Mouse (Mus musculus) G1E-ER4 (cell line): ENCODE data around the gene Slc4a4. TPM values are rescaled to one million over a fixed set of nuclear protein-coding genes. Genes with fewer than 3 reads are reported as not detected.

Experiments used
- GATA1 ChIP-seq: IDR thresholded peaks from one replicate; pipeline ENCODE4 v1.8.0; 2012; ENCODE audit warnings: low read length, inconsistent platforms
- polyA plus RNA-seq: library from polyadenylated mRNA; stranded (reverse); fragments of >175 nt; gene quantifications from 2 replicates; pipeline ENCODE4 v1.2.3, GENCODE M21; 2012

Gene Slc4a4
- polyA plus RNA-seq, 1 experiment: not detected

DNA sequence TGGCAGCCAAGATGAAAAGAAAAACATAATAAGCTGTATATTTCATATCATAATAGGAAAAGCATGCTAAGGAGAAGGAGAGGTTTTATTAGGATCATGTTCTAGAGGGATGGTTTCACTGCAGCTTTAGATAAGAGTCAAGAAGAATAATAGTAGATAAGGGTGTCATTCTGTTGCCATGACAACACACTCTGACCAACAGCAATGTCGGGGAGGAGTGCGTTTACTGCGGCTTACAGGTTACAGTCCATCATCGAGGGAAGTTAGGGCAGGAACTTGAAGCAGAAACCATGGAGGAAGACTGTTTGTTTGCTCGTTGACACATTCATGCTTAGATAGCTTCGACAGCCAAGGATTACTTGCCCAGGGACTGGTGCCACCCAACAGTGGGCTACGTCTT is 85.7 kb downstream of the Slc4a4 start:
- no peak for TF ChIP-seq GATA1

DNA sequence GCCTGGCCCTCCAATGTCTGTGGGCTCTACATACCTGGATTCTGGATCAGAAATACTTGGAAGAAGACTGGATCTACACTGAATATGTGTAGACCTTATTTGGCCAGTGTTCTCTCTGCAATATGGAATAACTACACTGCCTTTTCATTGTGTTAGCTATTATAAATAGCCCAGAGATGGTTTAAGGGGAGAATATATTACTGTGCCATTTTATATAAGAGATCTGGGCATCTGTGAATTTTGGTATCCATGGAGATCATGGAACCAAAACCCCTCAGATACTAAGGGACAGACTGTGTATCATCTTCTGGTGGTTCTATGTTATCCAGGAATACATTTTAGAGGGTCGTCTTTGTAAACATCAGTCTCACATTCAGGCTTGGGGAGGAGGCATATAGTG is 86.5 kb downstream of the Slc4a4 start:
- TF ChIP-seq GATA1: no peak

DNA sequence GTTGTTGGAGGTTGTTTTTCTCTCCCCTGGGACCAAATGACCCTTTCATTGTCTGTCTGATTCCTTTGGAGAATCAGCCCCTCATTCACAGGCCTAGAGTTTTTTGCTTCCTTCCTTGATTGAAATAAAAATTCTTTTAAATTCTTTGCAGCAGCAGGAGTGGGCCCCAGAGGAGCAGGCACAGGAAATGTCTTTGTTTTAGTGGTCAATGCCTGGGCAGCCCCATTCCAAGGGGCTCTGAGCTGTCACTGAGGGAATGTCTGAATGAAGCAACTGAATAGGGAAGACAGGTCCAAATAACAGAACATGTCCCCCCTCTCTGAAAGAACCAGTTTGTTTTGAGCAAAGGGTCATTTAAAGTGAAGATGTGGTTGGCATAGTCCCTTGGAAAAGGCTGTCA is 89.1 kb downstream of the Slc4a4 start:
- TF ChIP-seq GATA1: no peak

DNA sequence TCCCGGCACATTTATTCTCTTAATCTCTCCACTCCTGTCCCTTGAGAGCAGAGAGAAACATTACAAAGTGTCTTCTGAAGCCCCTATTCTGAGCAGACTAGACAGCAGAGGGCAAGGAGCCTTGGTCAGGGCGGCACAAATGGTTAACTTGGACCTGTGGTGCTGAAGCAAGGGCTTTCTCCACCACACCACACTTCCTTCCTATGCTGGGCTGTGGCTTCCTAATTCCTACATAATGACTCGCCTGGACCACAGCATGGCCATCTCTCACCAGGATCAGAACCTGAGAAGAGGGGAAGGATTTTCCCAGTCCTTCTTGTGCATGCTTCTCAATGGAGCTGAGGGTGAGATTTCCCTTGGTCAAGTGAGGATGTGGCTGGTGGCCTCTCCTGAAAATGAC is 89.8 kb downstream of the Slc4a4 start:
- TF ChIP-seq GATA1: no peak

DNA sequence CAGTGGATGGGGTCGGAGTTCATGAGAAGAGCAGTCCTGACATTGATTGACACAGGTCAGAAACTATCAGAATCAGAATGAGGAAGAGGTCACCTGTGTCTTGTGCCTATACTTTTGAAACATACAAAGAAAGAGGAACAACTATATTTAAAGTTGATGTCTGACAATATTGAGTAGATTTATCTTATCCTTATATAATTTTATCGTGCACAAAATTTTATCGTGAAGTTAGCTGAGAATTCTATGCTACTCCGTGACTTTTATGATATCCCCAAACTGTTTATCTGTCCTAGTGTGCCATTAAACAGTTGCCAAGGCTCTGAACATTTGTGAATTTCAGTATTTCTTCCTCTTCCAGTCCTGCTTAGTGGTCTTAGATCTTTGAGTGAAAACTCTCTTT is 94.1 kb downstream of the Slc4a4 start:
- no peak for TF ChIP-seq GATA1

DNA sequence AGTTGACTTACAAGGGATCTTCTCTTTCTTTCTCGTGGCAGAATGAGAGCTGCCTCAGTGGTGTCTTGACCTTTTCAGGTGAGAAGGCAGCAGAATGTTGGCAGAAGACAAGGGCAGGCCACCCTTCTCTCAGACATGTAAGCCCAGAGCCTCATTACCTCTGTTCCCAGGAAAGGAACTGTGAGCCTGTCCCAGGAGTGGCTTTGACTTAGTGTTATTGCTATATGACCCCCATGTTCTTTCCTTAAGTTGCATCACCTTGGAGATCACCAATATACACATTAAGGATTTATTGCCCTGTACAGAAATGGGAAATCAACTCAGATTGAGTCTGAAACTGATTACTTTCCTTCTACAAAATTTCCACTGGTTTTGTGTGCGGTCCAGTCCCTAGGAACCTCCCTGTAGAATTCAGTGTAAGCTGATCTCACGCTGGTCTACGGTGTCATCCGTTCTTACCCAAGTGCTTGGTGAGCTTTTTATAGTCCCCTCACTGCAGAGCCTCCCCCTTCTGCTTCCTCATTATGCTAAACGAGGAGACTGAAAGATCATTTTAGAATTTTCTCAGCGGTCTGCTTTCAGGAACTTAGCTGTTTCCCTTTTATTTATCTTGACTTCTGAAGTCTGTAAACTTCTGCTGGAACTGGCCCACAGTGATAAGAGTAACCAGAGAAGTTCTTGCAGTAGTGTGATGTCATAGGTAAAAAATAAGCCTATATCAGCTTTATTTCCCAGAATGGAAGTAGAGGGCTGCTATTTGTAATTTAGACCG is 94.8 kb downstream of the Slc4a4 start:
- peak; percentile 6 for TF ChIP-seq GATA1

DNA sequence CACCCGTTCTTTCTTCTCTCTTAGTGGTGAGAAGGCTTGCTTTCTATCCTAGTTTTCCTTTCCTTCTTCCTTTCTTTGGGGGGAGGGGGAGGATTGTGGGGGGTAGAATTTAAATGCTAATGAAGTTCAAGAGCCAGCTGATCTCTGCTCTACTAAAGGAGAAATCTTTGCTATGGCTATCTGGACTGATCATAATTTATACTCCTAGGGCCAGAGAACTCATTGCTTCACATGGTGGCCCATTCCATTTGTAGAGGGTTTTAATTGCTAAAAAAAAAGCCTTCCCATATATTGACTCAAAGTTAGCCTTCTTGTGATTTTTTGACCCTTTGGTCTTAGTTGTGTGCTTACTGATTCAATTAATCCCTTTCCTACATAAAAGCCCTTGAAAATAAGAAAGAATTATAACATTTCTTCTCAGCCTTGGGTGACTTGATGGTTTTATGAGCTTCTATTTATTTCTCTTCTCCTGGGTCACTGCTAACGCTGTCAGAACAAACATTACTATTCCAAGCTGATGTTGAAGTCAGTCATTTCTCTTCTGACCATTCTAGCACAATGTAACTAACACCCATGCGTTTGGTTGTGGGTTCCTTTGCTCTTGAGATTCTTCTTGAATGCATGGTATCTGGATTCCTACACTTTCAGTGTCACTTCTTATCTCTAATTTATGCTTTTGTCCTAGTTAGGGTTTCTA is 95.6 kb downstream of the Slc4a4 start:
- no peak for TF ChIP-seq GATA1

DNA sequence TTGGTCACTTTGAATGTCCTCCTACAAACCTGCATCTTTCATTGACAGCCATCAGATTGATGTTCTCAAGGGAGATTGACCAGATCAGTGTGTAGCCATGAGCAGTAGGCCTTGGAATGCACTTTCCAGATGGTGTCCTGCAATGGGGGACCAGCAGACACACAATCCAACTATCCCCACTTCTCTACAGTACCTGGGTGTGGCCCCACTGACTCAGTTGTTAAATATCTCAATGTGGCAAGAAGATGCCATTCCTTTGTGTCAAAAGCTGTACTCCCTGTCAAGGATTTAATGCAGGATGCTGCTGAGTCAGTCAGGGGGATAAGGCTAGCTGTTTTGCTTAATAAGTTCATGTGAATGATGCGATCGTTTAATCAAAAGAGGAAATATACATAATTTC is 96.6 kb downstream of the Slc4a4 start:
- no peak for TF ChIP-seq GATA1

DNA sequence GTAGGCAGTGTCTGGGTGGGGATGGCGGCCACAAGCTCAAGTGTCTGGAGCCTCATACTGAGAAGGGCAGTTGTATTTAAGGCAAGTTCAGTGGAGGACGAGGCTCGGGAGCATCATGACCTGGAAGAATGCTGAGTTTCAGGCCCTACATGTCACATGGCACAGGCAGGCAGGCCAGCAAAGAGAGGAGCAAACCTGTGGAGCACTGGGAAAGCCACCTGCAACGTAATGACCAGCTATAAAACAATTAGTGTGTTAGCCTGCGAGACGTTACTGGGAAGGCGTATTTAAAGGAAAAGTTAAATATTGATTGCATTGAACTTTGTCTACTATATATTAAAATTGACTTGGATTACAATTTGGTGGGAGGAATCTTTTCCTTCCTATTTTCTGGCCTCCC is 97.0 kb downstream of the Slc4a4 start:
- no peak for TF ChIP-seq GATA1

DNA sequence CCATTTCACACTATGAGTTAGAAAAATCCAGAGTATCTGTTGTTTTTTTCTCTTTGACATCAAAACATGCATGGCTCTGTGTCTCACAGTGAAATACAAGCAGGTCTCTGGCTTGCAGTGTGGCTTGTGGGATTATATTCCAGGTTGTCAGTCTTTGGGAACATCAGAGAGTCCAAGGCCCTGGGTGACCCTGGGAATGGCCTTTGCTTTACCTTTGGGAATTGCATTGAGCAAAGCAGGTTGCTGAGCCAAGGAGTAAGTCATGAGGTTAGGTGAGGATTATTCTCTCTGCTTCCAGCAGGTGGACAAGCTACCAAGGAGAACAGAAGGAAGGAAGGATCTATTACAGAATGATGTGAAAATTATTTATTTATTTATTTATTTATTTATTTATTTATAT is 102.4 kb downstream of the Slc4a4 start:
- no peak for TF ChIP-seq GATA1

DNA sequence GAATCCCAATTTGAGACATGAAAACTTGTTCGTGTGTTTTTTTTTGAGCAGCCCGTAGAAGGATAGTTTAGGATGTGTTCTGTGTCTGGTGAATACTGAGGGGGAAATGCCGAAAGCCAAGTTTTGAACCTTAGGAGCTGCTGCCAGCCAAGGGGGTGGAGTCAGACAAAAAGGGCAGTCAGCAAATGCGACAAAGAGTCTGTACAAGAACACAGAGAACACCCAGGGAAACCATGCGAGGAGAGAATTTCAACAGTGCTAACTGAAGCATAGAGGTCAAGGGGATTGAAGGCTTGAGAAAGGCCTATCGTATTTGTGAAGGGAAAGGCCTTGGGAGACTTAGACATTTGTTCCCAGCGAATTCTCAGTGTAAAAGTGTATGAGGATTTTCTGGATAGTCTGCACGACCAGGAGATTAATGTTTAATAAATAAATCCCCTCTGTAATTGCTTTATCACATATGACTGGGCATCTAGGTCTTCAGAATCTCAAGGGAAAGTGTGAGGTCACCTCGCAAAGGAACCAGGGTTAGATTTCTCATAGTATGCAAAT is 103.7 kb downstream of the Slc4a4 start:
- no peak for TF ChIP-seq GATA1

DNA sequence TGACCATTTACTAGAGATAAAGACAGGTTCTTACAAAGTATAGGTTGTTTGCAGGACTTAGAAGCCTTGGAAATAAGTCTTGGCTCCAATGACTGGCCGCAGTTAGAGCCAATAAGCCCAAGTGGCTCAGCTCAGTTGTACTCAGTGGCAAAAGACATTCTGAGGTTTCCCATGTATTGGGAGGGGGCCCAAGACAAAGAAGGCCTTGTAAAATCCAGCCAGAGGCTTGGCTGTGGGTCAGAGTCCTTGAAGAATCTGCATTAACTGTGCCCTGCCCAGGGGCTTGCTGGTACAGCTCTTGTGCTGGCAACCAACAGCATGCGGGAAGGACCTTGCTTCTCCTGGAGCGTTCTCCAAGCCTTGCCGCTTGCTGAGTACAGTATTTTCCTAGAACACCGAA is 107.9 kb downstream of the Slc4a4 start:
- TF ChIP-seq GATA1: no peak

DNA sequence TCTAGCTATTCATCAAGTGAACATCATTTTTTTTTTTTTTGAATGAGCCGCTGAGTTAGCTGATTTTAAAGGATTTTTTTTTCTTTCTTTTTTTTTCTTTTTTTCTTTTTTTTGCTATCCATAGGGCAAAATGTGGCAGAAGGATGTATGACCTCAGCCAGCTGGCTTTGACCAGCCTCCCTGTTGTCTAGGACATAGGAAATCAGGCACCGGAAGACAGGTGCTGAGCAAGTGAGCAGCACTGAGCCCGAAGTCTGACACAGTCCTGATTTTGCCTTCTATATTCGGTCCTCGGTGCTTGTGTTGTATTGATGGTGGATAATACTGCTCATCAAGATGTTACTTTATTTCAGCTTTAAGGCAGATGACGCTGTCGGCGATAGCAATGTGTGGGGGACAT is 109.6 kb downstream of the Slc4a4 start:
- TF ChIP-seq GATA1: no peak

DNA sequence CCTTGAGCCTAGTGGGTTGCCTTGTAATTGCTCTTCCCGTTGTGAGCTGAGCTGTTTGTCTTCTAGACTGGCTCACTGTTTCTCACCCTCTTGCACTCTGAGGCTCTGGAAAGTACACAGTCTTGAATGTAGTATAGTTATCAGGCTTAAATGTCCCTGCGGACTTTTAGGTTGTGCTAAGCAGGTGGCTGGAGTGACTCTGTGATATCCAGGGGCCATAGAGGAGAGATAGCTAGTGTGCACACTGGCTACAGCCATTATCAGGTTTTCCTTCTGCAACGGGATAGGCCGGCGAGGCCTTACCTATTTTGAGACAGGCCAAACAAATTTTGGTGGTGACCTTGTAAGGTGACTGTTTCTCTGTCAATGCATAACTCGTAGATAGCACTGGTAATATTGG is 110.7 kb downstream of the Slc4a4 start:
- no peak for TF ChIP-seq GATA1

DNA sequence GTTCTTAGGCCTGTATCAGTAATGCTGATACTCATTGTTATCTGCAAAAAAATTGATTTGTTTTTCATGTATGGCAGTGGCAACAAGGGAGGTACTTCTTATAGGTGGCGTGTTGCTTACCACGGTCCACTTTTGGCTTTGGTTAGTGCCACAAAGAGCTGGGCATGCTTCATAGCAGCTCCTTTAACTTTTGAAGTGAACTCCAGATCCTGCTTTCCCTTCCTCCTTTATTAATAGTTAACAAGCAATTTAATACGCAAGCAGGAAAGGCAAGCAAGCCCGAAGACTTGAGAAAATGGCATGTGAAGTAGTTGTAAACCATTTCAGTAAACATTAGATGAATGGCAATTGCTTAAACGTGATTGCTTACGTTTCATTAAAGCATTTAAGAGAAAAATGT is 113.2 kb downstream of the Slc4a4 start:
- no peak for TF ChIP-seq GATA1

DNA sequence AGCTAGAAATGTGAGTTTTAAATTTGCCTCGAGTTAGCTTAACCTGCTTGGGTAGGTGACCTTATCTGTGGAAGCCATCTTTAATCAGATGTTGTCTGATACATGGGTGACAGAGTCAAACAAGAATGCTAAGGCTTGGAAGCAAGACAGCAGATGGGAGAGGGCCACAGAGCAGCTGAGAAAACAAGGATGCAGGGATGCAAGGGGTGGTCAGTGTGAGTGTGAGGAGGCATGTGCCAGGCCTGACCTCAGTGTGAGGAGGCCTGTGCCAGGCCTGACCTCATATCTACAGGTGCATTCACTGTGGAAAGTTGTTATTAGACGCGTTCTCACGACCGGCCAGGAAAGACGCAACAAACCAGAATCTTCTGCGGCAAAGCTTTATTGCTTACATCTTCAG is 114.0 kb downstream of the Slc4a4 start:
- TF ChIP-seq GATA1: no peak

DNA sequence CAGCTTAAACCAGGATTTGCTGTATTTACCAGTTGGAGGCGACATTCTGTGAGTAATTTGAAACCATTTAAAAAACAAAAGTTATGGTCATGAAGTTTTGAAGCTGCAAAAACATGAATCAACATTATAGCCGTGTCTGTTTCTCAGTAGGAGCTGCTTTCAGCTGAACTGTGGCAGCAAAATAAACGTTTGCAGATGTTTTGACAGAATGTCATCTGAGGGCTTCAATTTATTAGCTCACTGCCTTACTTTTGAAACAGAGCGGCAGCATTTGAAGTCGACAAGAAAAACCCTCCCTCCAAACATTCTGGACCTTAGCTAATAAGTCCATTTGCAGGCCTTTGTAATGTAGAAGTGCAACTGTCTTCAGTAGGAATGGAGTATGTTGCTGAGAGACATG is 123.5 kb downstream of the Slc4a4 start:
- no peak for TF ChIP-seq GATA1
